Mouse (Mus musculus) lung, embryonic 15.5 days (tissue): ENCODE measurements at regions not wholly inside any gene's neighbourhood (a gene's known extent, or its start where the extent isn't known, plus 50 kb on each side); places are given as distances from the start of the nearest gene placed in this dataset.

Experiments
- ATAC-seq: fragments of 200-750 bp; cut with Nextera tagmentation; 2 replicates; pipeline ENCODE4 v1.8.0; 2017; ENCODE audit warnings: moderate number of reproducible peaks, borderline replicate concordance; ENCODE audit not compliant: low FRiP score, low TSS enrichment; ENCODE audit errors: extremely low read depth
- H3K27ac ChIP-seq: fragments of 300-500 bp; sonication (generic); 2 replicates; pipeline ENCODE4 v1.5.1; 2015; ENCODE audit warnings: moderate library complexity, mild to moderate bottlenecking, inconsistent platforms
- H3K27me3 ChIP-seq: fragments of 300-500 bp; sonication (generic); 2 replicates; pipeline ENCODE4 v1.6.1; 2015; ENCODE audit warnings: inconsistent platforms
- H3K36me3 ChIP-seq: fragments of 300-500 bp; sonication (generic); 2 replicates; pipeline ENCODE4 v1.6.1; 2015; ENCODE audit warnings: inconsistent platforms
- H3K4me1 ChIP-seq: fragments of 300-500 bp; sonication (generic); 2 replicates; pipeline ENCODE4 v1.6.1; 2015; ENCODE audit warnings: inconsistent platforms
- H3K4me2 ChIP-seq: fragments of 300-500 bp; sonication (generic); 2 replicates; pipeline ENCODE4 v1.6.1; 2015; ENCODE audit warnings: inconsistent platforms, mild to moderate bottlenecking, moderate library complexity
- H3K4me3 ChIP-seq: fragments of 300-500 bp; sonication (generic); 2 replicates; pipeline ENCODE4 v1.5.1; 2015; ENCODE audit warnings: mild to moderate bottlenecking, inconsistent platforms
- H3K9ac ChIP-seq: fragments of 300-500 bp; sonication (generic); 2 replicates; pipeline ENCODE4 v1.6.1; 2015; ENCODE audit warnings: inconsistent platforms
- H3K9me3 ChIP-seq: fragments of 300-500 bp; sonication (generic); 2 replicates; pipeline ENCODE4 v1.6.1; 2016; ENCODE audit warnings: inconsistent platforms
- WGBS: fragments of 180-500 bp; shearing (Covaris S2); methylation state at CpG from one replicate; pipeline ENCODE4 v1.1.7; 2015; 5-methylcytosine and 5-hydroxymethylcytosine counted together

DNA sequence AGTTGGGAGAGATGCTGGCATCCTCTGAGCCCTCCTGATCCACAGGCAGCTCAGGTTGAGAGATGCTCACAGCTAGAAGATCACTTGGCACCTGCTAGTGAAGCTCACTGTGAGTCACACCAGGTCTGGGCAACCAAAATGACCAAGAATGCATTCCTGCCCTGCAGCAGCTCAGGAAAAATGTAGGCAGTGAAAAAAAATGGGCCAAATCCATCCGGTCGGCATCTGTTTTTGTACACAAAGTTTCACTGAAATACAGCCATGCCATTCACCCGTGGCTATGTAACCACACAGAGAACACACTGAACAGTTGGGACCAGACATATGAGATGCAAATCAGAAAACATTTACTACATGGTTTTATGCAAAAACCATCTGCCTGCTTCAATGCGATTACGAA lies 135.1 kb downstream of the Tomm20 start:
- Histone ChIP-seq H3K27ac (no peak overlapping the region), H3K9ac (no peak overlapping the region), H3K4me2 (no peak overlapping the region), H3K27me3 (no peaks in the 10 kb centered on the region), H3K36me3 (no peaks in the 10 kb centered on the region), H3K4me3 (no peak overlapping the region), H3K9me3 (peaks cover 9% of the 10 kb centered on the region; the same call in 1 of the 2 replicates), H3K4me1 (peaks cover 9% of the 10 kb centered on the region)
- WGBS, result 83% methylated on average over 5 of the region's 5 CpGs
- ATAC-seq, result no peak

DNA sequence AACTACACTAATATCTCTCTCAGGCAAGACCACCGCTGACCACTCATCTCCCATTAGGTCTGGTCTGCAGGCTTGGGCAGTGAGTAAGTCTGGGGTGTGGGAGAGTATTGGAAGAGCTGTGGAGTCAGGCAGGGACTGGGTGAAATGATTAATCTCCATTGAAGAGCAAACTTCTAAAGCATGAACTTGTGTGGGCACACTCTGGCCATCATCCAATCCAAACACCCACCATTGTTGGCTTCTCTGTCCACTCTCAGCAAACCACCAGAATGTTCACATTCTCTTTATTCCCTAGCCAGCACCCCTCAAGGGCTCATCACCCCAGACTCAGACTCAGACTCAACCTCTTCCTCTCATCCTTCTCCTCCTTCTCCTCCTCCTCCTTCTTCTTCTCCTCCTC lies 136.3 kb downstream of the Tomm20 start:
- Histone ChIP-seq H3K36me3 (no peaks in the 10 kb centered on the region), H3K9ac (no peak overlapping the region), H3K27ac (no peak overlapping the region), H3K27me3 (no peaks in the 10 kb centered on the region), H3K4me2 (no peak overlapping the region), H3K4me3 (no peak overlapping the region), H3K4me1 (peaks cover 14% of the 10 kb centered on the region), H3K9me3 (peaks cover 9% of the 10 kb centered on the region; the same call in 1 of the 2 replicates)
- no peak for ATAC-seq
- 75% methylated on average over 1 of the region's 1 CpGs for WGBS

DNA sequence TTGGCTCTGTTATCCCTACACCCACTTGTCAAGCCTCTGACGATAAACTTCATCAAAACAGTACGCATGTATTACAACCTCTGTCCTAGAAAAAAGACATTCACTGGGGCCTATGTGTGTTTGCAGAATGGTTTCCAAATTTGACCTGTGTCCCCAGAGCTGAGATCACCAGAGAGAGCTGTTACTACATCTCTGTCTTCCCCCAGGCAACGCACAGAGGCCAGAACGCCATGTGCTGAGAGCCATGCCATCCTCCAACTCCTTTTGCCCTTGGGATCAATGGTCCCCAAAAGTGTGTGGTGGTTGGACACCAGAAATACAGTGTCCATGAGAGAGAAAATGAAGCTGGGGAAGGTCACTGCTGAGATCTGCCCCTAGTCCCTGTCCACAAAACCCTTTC lies 137.1 kb downstream of the Tomm20 start:
- Histone ChIP-seq H3K4me2 (no peak overlapping the region), H3K9me3 (peaks cover 9% of the 10 kb centered on the region; the same call in 1 of the 2 replicates), H3K36me3 (no peaks in the 10 kb centered on the region), H3K27ac (no peak overlapping the region), H3K27me3 (no peaks in the 10 kb centered on the region), H3K9ac (no peak overlapping the region), H3K4me1 (peaks cover 17% of the 10 kb centered on the region), H3K4me3 (no peak overlapping the region)
- WGBS, result 86% methylated on average over 4 of the region's 4 CpGs
- ATAC-seq, result no peak

DNA sequence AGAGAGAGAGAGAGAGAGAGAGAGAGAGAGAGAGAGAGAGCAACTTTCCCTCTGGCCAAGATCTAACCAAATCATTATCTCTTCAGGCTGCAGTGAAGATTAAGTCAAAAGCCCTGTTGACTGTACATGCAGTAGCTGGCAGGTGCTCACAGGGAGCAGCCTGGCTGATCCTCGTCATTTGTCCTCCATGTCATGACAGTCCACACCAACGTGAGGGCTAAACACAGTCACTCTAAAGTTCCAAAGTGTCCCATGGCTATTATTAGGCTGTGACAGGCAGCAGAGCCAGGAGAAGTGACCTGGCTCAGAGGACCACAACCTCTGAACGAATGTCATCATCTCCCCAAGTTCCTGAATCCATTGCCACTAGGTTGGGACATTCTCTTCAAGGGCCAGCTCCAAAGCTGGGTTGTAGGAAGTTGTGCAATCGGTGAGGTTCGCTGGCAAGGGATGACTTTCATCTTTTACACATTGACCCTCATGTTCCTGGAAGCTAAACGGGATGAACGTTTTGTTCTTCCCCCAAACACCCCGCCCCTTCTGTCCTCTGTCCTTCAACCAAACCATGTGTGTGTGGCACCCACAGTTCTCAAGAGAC lies 138.4 kb downstream of the Tomm20 start:
- Histone ChIP-seq H3K27ac (no peak overlapping the region), H3K4me1 (peaks cover 17% of the 10 kb centered on the region), H3K9ac (no peak overlapping the region), H3K4me2 (no peak overlapping the region), H3K36me3 (no peaks in the 10 kb centered on the region), H3K4me3 (no peak overlapping the region), H3K9me3 (no peaks in the 10 kb centered on the region), H3K27me3 (no peaks in the 10 kb centered on the region)
- WGBS, result 58% methylated on average over 8 of the region's 8 CpGs
- ATAC-seq, result no peak

DNA sequence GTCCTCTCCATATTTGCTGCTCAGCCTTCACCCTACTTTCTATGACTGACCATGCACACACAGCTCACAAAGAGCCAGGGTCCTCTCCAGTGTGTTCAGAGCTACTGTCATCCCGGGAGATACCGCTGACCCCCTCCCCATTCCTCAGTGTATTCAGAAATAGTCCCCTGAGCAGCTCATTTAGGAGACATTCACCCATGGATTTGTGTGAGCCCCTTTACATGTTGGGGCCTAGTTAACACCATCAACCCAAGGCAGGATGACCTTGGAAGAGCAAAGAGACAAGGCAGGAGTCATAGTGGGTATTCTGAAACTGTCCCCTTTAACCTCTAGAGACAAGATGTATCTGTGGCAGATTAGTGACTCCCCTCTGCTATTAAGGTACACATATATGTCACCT lies 139.1 kb downstream of the Tomm20 start:
- Histone ChIP-seq H3K4me1 (peaks cover 17% of the 10 kb centered on the region), H3K9ac (no peak overlapping the region), H3K27me3 (no peaks in the 10 kb centered on the region), H3K9me3 (no peaks in the 10 kb centered on the region), H3K4me3 (no peak overlapping the region), H3K27ac (peak overlapping the region; percentile 79), H3K36me3 (no peaks in the 10 kb centered on the region), H3K4me2 (no peak overlapping the region)
- ATAC-seq, result no peak
- 85% methylated on average over 2 of the region's 2 CpGs for WGBS

DNA sequence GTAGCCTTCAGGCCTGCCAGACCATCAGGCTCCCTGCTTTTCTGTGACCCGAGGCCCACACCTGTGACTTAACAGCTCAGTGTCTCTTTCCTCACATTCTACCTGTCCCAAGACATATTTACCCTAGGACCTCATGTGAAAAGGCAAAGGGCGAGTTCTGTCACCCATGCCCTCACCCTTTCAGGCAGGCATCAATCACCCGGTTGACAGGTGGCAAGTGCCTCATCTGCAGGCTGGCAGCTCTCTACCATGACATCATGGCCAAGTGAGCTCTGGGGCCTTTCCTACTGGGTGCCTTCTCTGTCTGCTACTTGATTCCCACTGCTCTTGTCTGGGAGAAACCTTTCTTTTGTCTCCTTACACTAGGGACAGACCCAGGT lies 139.5 kb downstream of the Tomm20 start:
- Histone ChIP-seq H3K9me3 (no peaks in the 10 kb centered on the region), H3K4me1 (peaks cover 17% of the 10 kb centered on the region), H3K9ac (no peak overlapping the region), H3K4me3 (no peak overlapping the region), H3K36me3 (no peaks in the 10 kb centered on the region), H3K27me3 (no peaks in the 10 kb centered on the region), H3K4me2 (no peak overlapping the region), H3K27ac (peak overlapping the region; percentile 79)
- 60% methylated on average over 3 of the region's 3 CpGs for WGBS
- ATAC-seq, result no peak

DNA sequence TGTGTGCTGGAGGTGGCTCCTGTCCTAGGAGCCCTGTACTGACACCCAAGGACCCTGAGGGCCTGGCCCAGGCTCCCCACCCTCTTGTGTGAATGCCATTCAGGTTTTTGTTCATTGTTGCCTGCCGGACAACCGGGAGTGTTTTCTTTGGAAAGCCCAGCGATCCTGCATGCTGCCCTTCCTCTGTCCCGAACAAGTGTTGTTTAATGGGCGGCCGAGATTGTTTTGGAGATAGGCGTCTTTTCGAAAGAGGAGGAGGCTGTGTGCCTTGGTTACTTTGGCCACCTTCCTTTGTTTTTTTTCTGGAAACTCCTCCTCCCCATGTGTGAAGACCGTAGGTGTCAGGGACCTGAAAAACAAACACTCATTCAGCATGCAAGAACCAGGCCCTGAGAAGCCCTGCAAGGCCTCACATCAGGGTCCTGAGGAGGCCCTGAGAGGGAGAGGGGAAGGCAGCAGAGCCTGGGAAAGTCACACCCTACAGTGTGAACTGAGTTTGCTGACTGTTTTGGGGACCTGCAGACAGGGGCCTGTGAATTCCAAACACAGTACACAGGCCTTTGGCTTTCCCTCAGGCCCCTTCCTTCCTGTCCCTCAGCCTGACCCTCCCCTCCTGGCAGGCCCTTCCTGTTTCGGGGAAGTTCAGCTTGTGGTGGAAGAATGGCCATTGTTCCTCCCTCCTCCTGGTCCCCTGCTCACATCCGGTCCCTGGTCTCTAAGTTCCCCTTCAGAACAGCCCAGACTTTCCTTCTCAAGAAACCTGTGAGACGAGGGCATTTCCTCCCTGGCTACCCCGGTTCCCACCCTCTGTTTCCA lies 140.1 kb downstream of the Tomm20 start:
- Histone ChIP-seq H3K4me3 (no peak overlapping the region), H3K9ac (no peak overlapping the region)
- ATAC-seq, result peak; percentile 78

DNA sequence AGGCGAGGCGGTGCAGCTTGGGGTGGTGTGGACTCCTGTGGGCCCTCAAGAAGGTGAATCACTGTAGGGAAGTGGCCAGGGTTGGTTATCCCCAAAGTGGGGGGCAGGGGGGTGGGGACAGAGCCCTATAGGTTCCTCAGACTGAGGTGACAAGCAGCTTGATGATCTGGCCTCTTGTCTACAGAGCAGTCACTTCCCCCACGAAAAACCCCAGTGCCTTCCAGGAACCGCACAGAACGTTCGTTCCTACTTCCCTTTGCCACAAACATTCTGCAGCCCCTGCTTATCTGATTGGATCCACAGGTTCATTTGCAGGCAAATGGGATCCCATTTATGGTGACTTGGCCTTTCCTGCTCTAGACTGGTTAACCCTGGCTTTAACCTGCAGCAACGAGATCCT lies 141.5 kb downstream of the Tomm20 start:
- Histone ChIP-seq H3K9me3 (no peaks in the 10 kb centered on the region), H3K27ac (peak overlapping the region; percentile 79), H3K4me1 (peaks cover 17% of the 10 kb centered on the region), H3K36me3 (no peaks in the 10 kb centered on the region), H3K4me3 (no peak overlapping the region), H3K27me3 (no peaks in the 10 kb centered on the region), H3K4me2 (no peak overlapping the region), H3K9ac (no peak overlapping the region)
- ATAC-seq, result no peak
- WGBS, result 62% methylated on average over 7 of the region's 7 CpGs

More for the DNA sequence above, 140.1 kb downstream of the Tomm20 start:
- H3K4me2 ChIP-seq, result no peak overlapping the region
- peaks cover 17% of the 10 kb centered on the region for H3K4me1 ChIP-seq
- H3K9me3 ChIP-seq, result no peaks in the 10 kb centered on the region
- no peaks in the 10 kb centered on the region for H3K27me3 ChIP-seq
- WGBS, result 29% methylated on average over 13 of the region's 13 CpGs
- no peaks in the 10 kb centered on the region for H3K36me3 ChIP-seq
- H3K27ac ChIP-seq, result peak overlapping the region; percentile 79

DNA sequence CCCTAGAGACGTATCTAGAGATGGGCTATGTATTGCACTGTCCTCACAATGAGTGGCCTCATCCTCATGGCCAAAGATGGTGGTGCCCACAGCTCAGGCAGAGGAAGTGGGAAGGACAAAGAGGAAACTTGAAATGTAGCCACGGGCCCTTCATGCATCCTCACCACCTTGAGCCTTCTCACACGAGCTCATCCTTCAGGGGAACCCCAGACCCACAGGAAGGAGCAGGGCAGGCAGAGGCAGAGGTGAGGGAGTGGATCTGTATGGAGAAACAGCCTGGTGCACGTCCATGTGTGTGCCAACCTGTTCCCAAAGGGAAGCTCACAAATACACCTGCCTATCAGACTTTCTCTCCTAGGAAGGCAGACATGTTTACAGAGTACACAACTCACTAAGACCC lies 143.0 kb downstream of the Tomm20 start:
- Histone ChIP-seq H3K9me3 (no peaks in the 10 kb centered on the region), H3K27me3 (no peaks in the 10 kb centered on the region), H3K4me1 (peaks cover 17% of the 10 kb centered on the region), H3K36me3 (no peaks in the 10 kb centered on the region), H3K9ac (no peak overlapping the region), H3K4me3 (no peak overlapping the region), H3K4me2 (no peak overlapping the region), H3K27ac (no peak overlapping the region)
- WGBS, result 55% methylated on average over 4 of the region's 4 CpGs
- no peak for ATAC-seq

DNA sequence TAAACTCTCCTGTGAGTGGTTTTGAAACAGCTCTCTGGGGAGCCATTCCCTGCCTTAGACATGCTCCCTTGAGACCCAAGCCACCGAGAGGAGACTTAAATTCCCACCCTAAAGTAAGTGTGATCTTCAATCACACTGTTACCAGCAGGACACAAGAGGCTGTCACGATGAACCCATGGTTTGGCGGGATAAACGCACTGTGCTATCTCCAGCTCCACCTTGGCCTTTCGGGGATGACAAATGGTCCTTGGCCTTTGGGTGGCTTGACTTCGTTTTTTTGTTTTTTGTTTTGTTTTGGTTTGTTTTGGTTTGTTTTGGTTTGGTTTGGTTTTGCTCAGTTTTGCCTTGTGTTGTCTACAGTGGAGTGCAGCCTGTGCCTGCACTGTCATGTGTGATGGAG lies 144.7 kb downstream of the Tomm20 start:
- ATAC-seq, result no peak
- Histone ChIP-seq H3K36me3 (no peaks in the 10 kb centered on the region), H3K9me3 (no peaks in the 10 kb centered on the region), H3K9ac (no peak overlapping the region), H3K4me3 (no peak overlapping the region), H3K4me1 (peaks cover 13% of the 10 kb centered on the region), H3K4me2 (no peak overlapping the region), H3K27ac (no peak overlapping the region), H3K27me3 (no peaks in the 10 kb centered on the region)
- WGBS, result 52% methylated on average over 6 of the region's 6 CpGs

DNA sequence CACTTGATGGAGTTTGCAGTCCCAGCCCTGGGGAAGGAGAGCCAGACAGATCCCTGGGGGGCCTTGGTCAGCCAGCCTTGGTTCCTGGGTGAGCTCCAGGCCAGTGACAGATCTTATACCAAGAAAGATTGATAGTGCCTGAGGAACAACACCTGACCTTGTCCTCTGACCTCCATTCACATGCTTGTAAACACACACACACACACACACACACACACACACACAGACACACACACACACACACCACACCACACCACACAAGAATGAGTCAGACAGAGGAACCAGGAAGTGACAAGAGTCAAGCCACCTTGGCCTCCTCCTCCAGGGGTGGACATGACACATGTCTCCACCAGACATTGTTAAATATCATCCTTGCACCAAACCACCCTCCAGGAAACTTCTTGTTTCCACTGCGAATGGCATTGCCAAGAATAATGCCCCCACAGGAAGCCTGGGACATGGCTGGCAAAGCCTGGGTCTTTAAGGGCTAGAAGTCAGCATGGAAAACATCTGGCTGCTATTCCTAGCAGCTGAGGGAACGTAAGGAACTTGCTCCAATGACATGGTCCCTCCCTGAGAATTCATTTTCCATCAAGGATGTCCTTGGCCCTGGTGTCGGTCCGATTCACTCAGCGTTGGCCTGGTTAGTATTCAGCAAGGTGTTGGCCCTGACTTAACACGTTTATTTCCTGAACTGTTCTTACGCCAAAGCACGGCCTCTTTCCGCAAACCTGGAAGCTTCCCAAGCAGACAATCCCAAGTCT lies 147.9 kb downstream of the Tomm20 start:
- ATAC-seq, result no peak
- H3K27me3 ChIP-seq, result no peaks in the 10 kb centered on the region
- WGBS, result 69% methylated on average over 9 of the region's 9 CpGs
- H3K4me3 ChIP-seq, result no peak overlapping the region
- peak overlapping the region; percentile 21; the same call in 1 of the 2 replicates for H3K27ac ChIP-seq
- no peak overlapping the region for H3K9ac ChIP-seq
- no peaks in the 10 kb centered on the region for H3K36me3 ChIP-seq
- no peaks in the 10 kb centered on the region for H3K4me1 ChIP-seq
- H3K9me3 ChIP-seq, result no peaks in the 10 kb centered on the region
- no peak overlapping the region for H3K4me2 ChIP-seq

DNA sequence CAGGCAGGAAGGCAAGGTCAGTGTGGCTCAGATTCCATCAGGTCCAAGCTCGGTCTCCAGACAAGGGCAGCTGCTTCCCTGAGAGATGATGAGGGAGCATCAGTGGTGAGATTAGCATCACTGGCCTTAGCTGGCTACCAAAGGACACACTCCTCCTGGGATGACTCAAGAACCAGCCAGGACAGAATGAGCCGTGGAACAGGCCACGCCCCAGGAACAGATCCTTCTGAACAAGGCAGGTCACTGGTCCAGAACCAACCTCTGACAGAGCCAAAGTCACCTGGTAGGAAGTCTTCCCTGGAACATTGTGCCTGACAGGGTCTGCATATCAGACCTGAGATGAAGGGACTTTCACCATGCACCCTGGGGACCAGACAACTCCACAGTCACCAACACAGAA lies 152.0 kb downstream of the Tomm20 start:
- Histone ChIP-seq H3K27ac (no peak overlapping the region), H3K27me3 (no peaks in the 10 kb centered on the region), H3K4me1 (peaks cover 7% of the 10 kb centered on the region), H3K4me3 (no peak overlapping the region), H3K4me2 (no peak overlapping the region), H3K36me3 (no peaks in the 10 kb centered on the region), H3K9me3 (no peaks in the 10 kb centered on the region), H3K9ac (no peak overlapping the region)
- WGBS, result 81% methylated on average over 3 of the region's 3 CpGs
- ATAC-seq, result no peak
